Mouse (Mus musculus): Measurements from ENCODE around the gene Sdhaf3. TPM values are rescaled to one million over a fixed set of nuclear protein-coding genes. Genes with fewer than 3 reads are reported as not detected.

Gene Sdhaf3
- polyA plus RNA-seq (2015; fragmentation: Nextera tagmentation; extraction: Ambion mirVana): 7.7 and 8.9 TPM in 2 replicates

GRCm38 (mm10) chr6:6955764-6956561 is at the start of gene Sdhaf3:
Gene Sdhaf3 (plus strand): TSS chr6:6956004.
- H3K27me3 ChIP-seq: no peaks in the 10 kb centered on the region; the same call in 1 of the 2 replicates
- peaks cover 6% of the 10 kb centered on the region for H3K4me1 ChIP-seq
- peak within 1 kb of the TSS; percentile 77 for H3K9ac ChIP-seq
- H3K36me3 ChIP-seq (ENCODE audit: poor library complexity, severe bottlenecking): no peaks in the 10 kb centered on the region
- H3K9me3 ChIP-seq (replicated peaks): no peaks in the 10 kb centered on the region
- peak within 1 kb of the TSS; percentile 74 for H3K4me3 ChIP-seq
- H3K4me2 ChIP-seq: peak within 1 kb of the TSS; percentile 76
- peak; percentile 100 for ATAC-seq
- peak within 1 kb of the TSS; percentile 31; the same call in 1 of the 2 replicates for H3K27ac ChIP-seq
- under 1% methylated on average over 52 of the region's 52 CpGs for WGBS

DNA sequence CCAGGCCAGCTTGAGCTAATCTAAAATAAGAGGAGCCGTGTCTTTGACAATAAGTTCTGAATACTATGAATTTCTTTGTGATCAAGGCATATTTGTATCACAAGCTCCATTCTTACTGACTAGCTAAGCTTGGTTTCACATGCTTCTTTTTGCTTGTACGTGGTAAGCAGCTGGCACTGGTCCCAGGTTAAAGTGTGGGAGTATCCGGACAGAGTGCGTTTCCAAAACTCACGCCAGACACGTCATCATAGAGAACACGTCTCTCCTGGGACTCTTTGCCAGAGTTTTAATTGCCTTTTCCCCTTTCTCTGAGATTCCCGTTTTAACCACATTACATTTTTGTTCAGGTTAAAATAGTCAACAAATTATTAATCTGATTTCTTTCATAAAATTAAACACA is 46.2 kb upstream of the Sdhaf3 start:
- no peak overlapping the region for H3K27ac ChIP-seq
- H3K27me3 ChIP-seq: no peaks in the 10 kb centered on the region
- WGBS: 67% methylated on average over 8 of the region's 8 CpGs
- no peaks in the 10 kb centered on the region for H3K36me3 ChIP-seq (ENCODE audit: poor library complexity, severe bottlenecking)
- ATAC-seq: no peak
- H3K4me3 ChIP-seq: no peak overlapping the region
- H3K4me1 ChIP-seq: no peaks in the 10 kb centered on the region
- H3K4me2 ChIP-seq: no peak overlapping the region
- H3K9me3 ChIP-seq (replicated peaks): no peaks in the 10 kb centered on the region
- no peak overlapping the region for H3K9ac ChIP-seq

DNA sequence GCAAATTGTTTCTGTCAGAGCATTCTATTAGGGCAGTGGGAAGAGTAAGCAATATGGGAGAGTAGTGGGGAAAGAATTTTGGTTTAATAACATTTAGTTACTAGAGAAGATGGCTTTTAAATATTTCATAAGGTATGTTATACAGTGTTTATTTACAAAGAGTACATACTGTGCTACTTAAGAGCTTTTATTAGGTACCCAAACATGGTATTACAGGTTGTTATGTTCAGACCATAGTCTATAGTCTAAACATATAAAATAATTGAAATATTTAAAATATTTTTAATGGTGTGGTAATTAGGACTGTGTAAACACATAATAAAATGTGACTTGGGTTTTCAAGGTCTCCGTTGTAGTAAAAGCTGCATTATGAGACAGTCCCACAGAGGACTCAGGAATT is 41.5 kb upstream of the Sdhaf3 start:
- Histone ChIP-seq H3K4me3 (no peak overlapping the region), H3K9ac (no peak overlapping the region), H3K27me3 (no peaks in the 10 kb centered on the region), H3K9me3 (replicated peaks) (no peaks in the 10 kb centered on the region), H3K27ac (no peak overlapping the region), H3K4me2 (no peak overlapping the region), H3K36me3 (ENCODE audit: poor library complexity, severe bottlenecking) (no peaks in the 10 kb centered on the region), H3K4me1 (no peaks in the 10 kb centered on the region)
- ATAC-seq: no peak
- 92% methylated on average over 1 of the region's 1 CpGs for WGBS

GRCm38 (mm10) chr6:6914849-6915525 is 40.8 kb upstream of the Sdhaf3 start:
- no peaks in the 10 kb centered on the region for H3K9me3 ChIP-seq (replicated peaks)
- peak; percentile 89 for ATAC-seq

DNA sequence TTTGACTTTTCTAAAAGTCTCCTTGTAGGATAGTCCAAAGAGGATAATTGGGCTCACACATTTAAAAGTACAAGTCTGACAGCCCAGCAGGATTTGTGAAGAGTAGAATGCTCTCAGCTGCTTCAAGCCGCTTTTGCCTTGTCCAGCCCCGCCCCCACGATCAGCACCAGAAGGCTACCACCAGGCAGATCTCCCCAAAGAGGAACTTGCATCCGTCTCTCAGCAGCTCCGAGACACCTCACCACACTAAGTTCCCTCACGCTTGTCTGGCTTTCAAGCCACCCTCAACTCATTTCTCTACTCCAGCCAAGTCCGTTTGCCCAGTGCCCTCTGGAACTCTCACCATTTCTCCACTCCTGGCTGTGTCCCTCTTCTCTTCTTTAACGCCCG is 40.3 kb upstream of the Sdhaf3 start:
- Histone ChIP-seq H3K36me3 (ENCODE audit: poor library complexity, severe bottlenecking) (no peaks in the 10 kb centered on the region), H3K4me3 (no peak overlapping the region), H3K4me1 (no peaks in the 10 kb centered on the region), H3K9ac (no peak overlapping the region), H3K4me2 (no peak overlapping the region), H3K27me3 (no peaks in the 10 kb centered on the region), H3K9me3 (replicated peaks) (no peaks in the 10 kb centered on the region), H3K27ac (no peak overlapping the region)
- ATAC-seq: no peak; the same call in 1 of the 2 replicates
- 53% methylated on average over 9 of the region's 9 CpGs for WGBS

More at GRCm38 (mm10) chr6:6914849-6915525, 40.8 kb upstream of the Sdhaf3 start:
- 29% methylated on average over 5 of the region's 5 CpGs for WGBS
- Histone ChIP-seq H3K4me3 (no peak overlapping the region), H3K4me1 (no peaks in the 10 kb centered on the region), H3K27ac (no peak overlapping the region), H3K27me3 (no peaks in the 10 kb centered on the region), H3K36me3 (ENCODE audit: poor library complexity, severe bottlenecking) (no peaks in the 10 kb centered on the region), H3K4me2 (no peak overlapping the region), H3K9ac (no peak overlapping the region)

GRCm38 (mm10) chr6:6917334-6917733 is 38.5 kb upstream of the Sdhaf3 start:
- 93% methylated on average over 4 of the region's 4 CpGs for WGBS
- Histone ChIP-seq H3K4me1 (no peaks in the 10 kb centered on the region), H3K9ac (no peak overlapping the region), H3K36me3 (ENCODE audit: poor library complexity, severe bottlenecking) (no peaks in the 10 kb centered on the region), H3K4me3 (no peak overlapping the region), H3K4me2 (no peak overlapping the region), H3K27ac (no peak overlapping the region), H3K9me3 (replicated peaks) (no peaks in the 10 kb centered on the region), H3K27me3 (no peaks in the 10 kb centered on the region)
- ATAC-seq: no peak

DNA sequence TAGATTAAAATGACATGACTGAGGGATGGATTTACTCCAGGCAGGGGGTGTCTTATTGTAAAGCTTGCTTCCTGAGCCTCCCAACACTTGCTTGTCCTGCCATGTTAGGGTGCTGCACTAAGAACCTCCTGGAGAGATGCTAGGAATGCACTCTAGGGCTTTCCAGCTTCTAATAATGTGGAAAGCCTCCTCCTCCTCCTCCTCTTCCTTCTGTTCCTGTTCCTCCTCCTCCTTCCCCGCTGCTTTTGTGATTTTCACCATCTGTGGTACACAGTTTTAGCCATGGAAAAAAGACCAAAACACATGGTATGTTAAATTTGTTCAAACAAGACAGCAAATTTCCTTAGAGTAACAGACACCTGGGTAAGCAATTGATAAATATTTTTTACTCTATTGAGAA is 30.5 kb upstream of the Sdhaf3 start:
- ATAC-seq: no peak
- Histone ChIP-seq H3K27ac (no peak overlapping the region), H3K27me3 (no peaks in the 10 kb centered on the region), H3K4me1 (no peaks in the 10 kb centered on the region), H3K9ac (no peak overlapping the region), H3K9me3 (replicated peaks) (no peaks in the 10 kb centered on the region), H3K36me3 (ENCODE audit: poor library complexity, severe bottlenecking) (no peaks in the 10 kb centered on the region), H3K4me3 (no peak overlapping the region), H3K4me2 (no peak overlapping the region)
- 62% methylated on average over 1 of the region's 1 CpGs for WGBS

DNA sequence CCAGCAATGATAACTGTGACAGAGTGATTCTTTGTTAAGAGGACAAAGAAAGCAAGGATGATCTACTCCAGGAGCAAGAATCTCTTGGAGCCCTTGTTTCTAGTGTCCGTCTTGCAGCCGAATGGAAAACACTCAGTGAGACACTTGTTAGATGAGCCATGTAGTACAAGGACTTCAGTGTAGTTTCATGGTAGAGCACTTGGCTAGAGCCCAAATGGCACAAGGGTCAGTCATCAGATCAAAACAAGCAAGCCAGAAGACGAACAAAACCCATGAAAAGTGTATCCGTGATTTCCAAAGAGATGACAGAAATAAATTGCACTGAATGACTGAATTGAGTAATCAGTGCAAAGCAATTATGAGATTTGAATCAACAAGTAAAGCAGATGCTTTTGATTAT is 25.0 kb upstream of the Sdhaf3 start:
- Histone ChIP-seq H3K9ac (no peak overlapping the region), H3K27me3 (no peaks in the 10 kb centered on the region), H3K4me3 (no peak overlapping the region), H3K27ac (no peak overlapping the region), H3K4me1 (no peaks in the 10 kb centered on the region), H3K9me3 (replicated peaks) (no peaks in the 10 kb centered on the region), H3K36me3 (ENCODE audit: poor library complexity, severe bottlenecking) (no peaks in the 10 kb centered on the region), H3K4me2 (no peak overlapping the region)
- WGBS: 83% methylated on average over 4 of the region's 4 CpGs
- no peak for ATAC-seq

- ATAC-seq: no peak
- no peaks in the 10 kb centered on the region for H3K4me1 ChIP-seq
These were observed 24.3 kb upstream of the Sdhaf3 start for GRCm38 (mm10) chr6:6931507-6931906.

GRCm38 (mm10) chr6:6940845-6941244 is 15.0 kb upstream of the Sdhaf3 start:
- 61% methylated on average over 2 of the region's 2 CpGs for WGBS
- no peak overlapping the region for H3K27ac ChIP-seq
- ATAC-seq: no peak

More at GRCm38 (mm10) chr6:6931507-6931906, 24.3 kb upstream of the Sdhaf3 start:
- Histone ChIP-seq H3K36me3 (ENCODE audit: poor library complexity, severe bottlenecking) (no peaks in the 10 kb centered on the region), H3K27ac (no peak overlapping the region), H3K9ac (no peak overlapping the region), H3K27me3 (no peaks in the 10 kb centered on the region), H3K9me3 (replicated peaks) (no peaks in the 10 kb centered on the region), H3K4me3 (no peak overlapping the region), H3K4me2 (no peak overlapping the region)
- 85% methylated on average over 4 of the region's 4 CpGs for WGBS

GRCm38 (mm10) chr6:6942813-6943212 is 13.0 kb upstream of the Sdhaf3 start:
- WGBS: 54% methylated on average over 6 of the region's 6 CpGs
- no peak overlapping the region for H3K27ac ChIP-seq
- H3K4me3 ChIP-seq: no peak overlapping the region
- H3K27me3 ChIP-seq: no peaks in the 10 kb centered on the region
- no peak for ATAC-seq
- no peak overlapping the region for H3K4me2 ChIP-seq
- no peaks in the 10 kb centered on the region for H3K9me3 ChIP-seq (replicated peaks)
- no peak overlapping the region for H3K9ac ChIP-seq
- no peaks in the 10 kb centered on the region for H3K4me1 ChIP-seq
- H3K36me3 ChIP-seq (ENCODE audit: poor library complexity, severe bottlenecking): no peaks in the 10 kb centered on the region

More at GRCm38 (mm10) chr6:6940845-6941244, 15.0 kb upstream of the Sdhaf3 start:
- Histone ChIP-seq H3K36me3 (ENCODE audit: poor library complexity, severe bottlenecking) (no peaks in the 10 kb centered on the region), H3K4me1 (no peaks in the 10 kb centered on the region), H3K4me3 (no peak overlapping the region), H3K27me3 (no peaks in the 10 kb centered on the region), H3K4me2 (no peak overlapping the region), H3K9ac (no peak overlapping the region), H3K9me3 (replicated peaks) (no peaks in the 10 kb centered on the region)

DNA sequence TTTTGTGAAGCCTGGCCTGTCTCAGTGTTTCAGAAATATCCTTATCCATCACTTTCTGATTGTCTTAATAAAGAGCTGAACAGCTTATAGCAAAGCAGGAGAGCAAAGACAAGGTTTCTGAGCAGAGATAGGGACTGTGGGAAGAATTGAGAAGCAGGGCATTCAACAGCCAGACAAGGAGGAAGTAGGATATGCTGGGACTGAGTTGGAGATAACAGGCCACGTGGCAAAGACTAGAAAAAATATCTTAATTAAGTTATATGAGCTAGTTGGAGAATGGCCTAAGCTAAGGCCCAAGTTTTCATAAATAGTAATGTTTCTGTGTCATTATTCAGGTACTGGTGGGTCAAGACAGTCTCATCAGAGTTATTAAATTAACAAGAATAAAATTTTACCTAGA is 8.2 kb upstream of the Sdhaf3 start:
- no peaks in the 10 kb centered on the region for H3K9me3 ChIP-seq (replicated peaks)
- no peak overlapping the region for H3K4me3 ChIP-seq
- H3K9ac ChIP-seq: no peak overlapping the region
- no peaks in the 10 kb centered on the region for H3K36me3 ChIP-seq (ENCODE audit: poor library complexity, severe bottlenecking)
- no peaks in the 10 kb centered on the region; the same call in 1 of the 2 replicates for H3K27me3 ChIP-seq
- no peak for ATAC-seq
- H3K4me2 ChIP-seq: no peak overlapping the region
- WGBS: 32% methylated on average over 1 of the region's 1 CpGs
- no peaks in the 10 kb centered on the region for H3K4me1 ChIP-seq
- H3K27ac ChIP-seq: no peak overlapping the region

All from forebrain, embryonic 13.5 days (tissue).